Mouse (Mus musculus) myocyte (in vitro differentiated cells): Measurements from ENCODE around the gene Srsf9. TPM values are rescaled to one million over a fixed set of nuclear protein-coding genes. Genes with fewer than 3 reads are reported as not detected.

Experiments
- H3K27me3 ChIP-seq: one replicate; pipeline ENCODE4 v1.6.1; 2011; ENCODE audit not compliant: control insufficient read depth, insufficient read depth, insufficient read length
- H3K36me3 ChIP-seq: one replicate; pipeline ENCODE4 v1.6.1; 2011; ENCODE audit not compliant: control insufficient read depth, insufficient read depth
- H3K4me2 ChIP-seq: one replicate; pipeline ENCODE4 v1.6.1; 2011; ENCODE audit warnings: low read depth, control low read depth
- H3K4me3 ChIP-seq: one replicate; pipeline ENCODE4 v1.5.1; 2011; ENCODE audit warnings: mild to moderate bottlenecking, control low read depth, moderate library complexity
- H3K79me2 ChIP-seq: one replicate; pipeline ENCODE4 v1.6.1; 2011; ENCODE audit not compliant: control insufficient read depth, insufficient read depth
- H3ac ChIP-seq: one replicate; pipeline ENCODE4 v1.6.1; 2011; ENCODE audit not compliant: control insufficient read depth, insufficient read length
- CEBPB ChIP-seq: IDR thresholded peaks from 2 replicates; pipeline ENCODE4 v1.6.1; 2011; ENCODE audit warnings: mild to moderate bottlenecking, moderate library complexity; ENCODE audit not compliant: poor library complexity, insufficient read depth, severe bottlenecking
- E2F4 ChIP-seq: IDR thresholded peaks from one replicate; pipeline ENCODE4 v1.6.1; 2011; ENCODE audit warnings: mild to moderate bottlenecking, control low read depth, moderate library complexity; ENCODE audit not compliant: insufficient read depth
- MAX ChIP-seq: IDR thresholded peaks from one replicate; pipeline ENCODE4 v1.6.1; 2011; ENCODE audit warnings: low read depth, mild to moderate bottlenecking, control low read depth
- MYOD1 ChIP-seq, 3 experiments: IDR thresholded peaks; one replicate each; pipeline ENCODE4 v1.6.1; 2011; ENCODE audit warnings: control low read depth in 2 of 3, low read depth in 2 of 3, mild to moderate bottlenecking in 2 of 3, moderate library complexity in 1 of 3; ENCODE audit not compliant: insufficient read length in 2 of 3, control insufficient read depth in 1 of 3
- MYOG ChIP-seq, 3 experiments: IDR thresholded peaks; one replicate each; pipeline ENCODE4 v1.6.1; 2011; ENCODE audit warnings: control low read depth in 2 of 3, low read depth in 2 of 3, mild to moderate bottlenecking in 2 of 3; ENCODE audit not compliant: insufficient read length in 2 of 3, control insufficient read depth in 1 of 3, insufficient read depth in 1 of 3
- POLR2A ChIP-seq: IDR thresholded peaks from one replicate; pipeline ENCODE4 v1.6.1; 2011; ENCODE audit warnings: low read depth, mild to moderate bottlenecking, control low read depth, moderate library complexity; ENCODE audit not compliant: insufficient read length
- POLR2AphosphoS2 ChIP-seq: IDR thresholded peaks from one replicate; pipeline ENCODE4 v1.6.1; 2011; ENCODE audit warnings: low read depth, control low read depth; ENCODE audit not compliant: insufficient read length
- REST ChIP-seq: IDR thresholded peaks from one replicate; pipeline ENCODE4 v1.6.1; 2011; ENCODE audit warnings: mild to moderate bottlenecking, control low read depth, moderate library complexity; ENCODE audit not compliant: insufficient read depth, insufficient read length
- SRF ChIP-seq: IDR thresholded peaks from one replicate; pipeline ENCODE4 v1.6.1; 2011; ENCODE audit warnings: low read depth; ENCODE audit not compliant: control insufficient read depth, insufficient read length
- TCF12 ChIP-seq: IDR thresholded peaks from one replicate; pipeline ENCODE4 v1.6.1; 2011; ENCODE audit warnings: mild to moderate bottlenecking, control low read depth; ENCODE audit not compliant: poor library complexity, insufficient read depth, severe bottlenecking
- TCF3 ChIP-seq: IDR thresholded peaks from one replicate; pipeline ENCODE4 v1.6.1; 2011; ENCODE audit warnings: low read depth, control low read depth; ENCODE audit not compliant: insufficient read length
- USF1 ChIP-seq: IDR thresholded peaks from one replicate; pipeline ENCODE4 v1.6.1; 2011; ENCODE audit warnings: low read depth, mild to moderate bottlenecking, control low read depth, moderate library complexity
- polyA plus RNA-seq: library from polyadenylated mRNA; unstranded; fragments of >200 nt; fragmentation: generic; extraction: Trizol; gene quantifications from one replicate; pipeline ENCODE4 v1.2.1, GENCODE M21; 2012; ENCODE audit warnings: missing spikeins

The Srsf9 gene
- polyA plus RNA-seq = 52.0 TPM

DNA sequence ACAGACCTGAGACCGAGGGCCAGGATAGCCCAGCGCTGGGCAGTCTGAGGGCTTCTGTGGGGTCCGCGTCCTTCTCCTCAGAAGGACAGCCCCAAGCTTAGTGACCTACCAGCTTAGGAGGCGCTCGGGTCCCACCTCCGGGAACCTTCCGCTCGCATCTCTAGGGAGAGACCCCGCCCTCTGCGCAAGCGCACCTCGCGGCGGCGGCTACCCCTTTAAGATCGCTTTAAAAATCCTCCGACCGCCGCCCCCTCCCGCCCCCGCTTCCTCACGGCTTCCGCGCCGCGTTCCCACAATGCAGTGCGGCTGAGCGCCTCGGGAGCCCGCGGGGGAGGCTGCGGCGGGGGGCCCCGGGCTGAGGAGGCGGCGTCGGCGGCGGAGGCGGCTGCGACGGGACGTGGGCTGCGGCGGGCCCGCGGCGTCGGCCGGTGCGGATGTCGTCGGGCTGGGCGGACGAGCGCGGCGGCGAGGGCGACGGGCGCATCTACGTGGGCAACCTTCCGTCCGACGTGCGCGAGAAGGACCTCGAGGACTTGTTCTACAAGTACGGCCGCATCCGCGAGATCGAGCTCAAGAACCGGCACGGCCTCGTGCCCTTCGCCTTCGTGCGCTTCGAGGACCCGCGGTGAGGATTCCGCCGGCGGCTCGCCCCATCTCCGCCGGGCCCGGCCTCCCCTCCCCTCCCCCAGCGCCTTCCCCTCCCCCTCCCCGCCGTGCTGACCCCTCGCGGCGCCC is at the start of gene Srsf9:
Gene Srsf9 (plus strand): TSS at position 303 of the 735 bp plus-strand sequence.
- H3K36me3 ChIP-seq = peaks cover 7% of the 10 kb centered on the region
- H3K4me3 ChIP-seq = peak within 1 kb of the TSS; percentile 86
- no peaks in the 10 kb centered on the region for H3K27me3 ChIP-seq
- TF ChIP-seq CEBPB (no peak), POLR2A (peak; percentile 84), SRF (no peak), POLR2AphosphoS2 (peak; percentile 69), TCF3 (peak; percentile 17)
- peak within 1 kb of the TSS; percentile 93 for H3ac ChIP-seq
- peak within 1 kb of the TSS; percentile 92 for H3K4me2 ChIP-seq
- H3K79me2 ChIP-seq = peaks cover 40% of the 10 kb centered on the region

GRCm38 (mm10) chr5:115278053-115278452 is 48.9 kb upstream of the Srsf9 start:
- Histone ChIP-seq H3ac (no peak overlapping the region), H3K79me2 (peaks cover 21% of the 10 kb centered on the region), H3K36me3 (no peaks in the 10 kb centered on the region), H3K4me2 (no peak overlapping the region), H3K4me3 (no peak overlapping the region), H3K27me3 (no peaks in the 10 kb centered on the region)
- TF ChIP-seq CEBPB (no peak), REST (no peak), MYOD1 (IDR thresholded peaks at IDR 0.05; ENCODE audit: control insufficient read depth in 1 of 3, insufficient read length in 2 of 3, low read depth in 2 of 3) (no peak), POLR2AphosphoS2 (no peak), MAX (no peak), SRF (no peak), E2F4 (no peak), USF1 (no peak), MYOG (IDR thresholded peaks at IDR 0.05; ENCODE audit: control insufficient read depth in 1 of 3, insufficient read depth in 1 of 3, insufficient read length in 2 of 3, low read depth in 2 of 3) (no peak), TCF12 (no peak), POLR2A (no peak), TCF3 (no peak)

GRCm38 (mm10) chr5:115278785-115279184 is 48.2 kb upstream of the Srsf9 start:
- H3K27me3 ChIP-seq = no peaks in the 10 kb centered on the region
- H3K36me3 ChIP-seq = peaks cover 5% of the 10 kb centered on the region
- no peak overlapping the region for H3ac ChIP-seq
- TF ChIP-seq USF1 = no peak
- TF ChIP-seq MAX = no peak
- TF ChIP-seq MYOG (IDR thresholded peaks at IDR 0.05; ENCODE audit: control insufficient read depth in 1 of 3, insufficient read depth in 1 of 3, insufficient read length in 2 of 3, low read depth in 2 of 3) = no peak
- TF ChIP-seq E2F4 = no peak
- TF ChIP-seq MYOD1 (IDR thresholded peaks at IDR 0.05; ENCODE audit: control insufficient read depth in 1 of 3, insufficient read length in 2 of 3, low read depth in 2 of 3) = no peak
- no peak for TF ChIP-seq SRF
- no peak for TF ChIP-seq TCF3
- no peak for TF ChIP-seq POLR2A
- TF ChIP-seq TCF12 = no peak
- no peak for TF ChIP-seq CEBPB
- TF ChIP-seq POLR2AphosphoS2 = no peak
- TF ChIP-seq REST = no peak
- peak overlapping the region; percentile 86 for H3K4me3 ChIP-seq
- peaks cover 21% of the 10 kb centered on the region for H3K79me2 ChIP-seq
- no peak overlapping the region for H3K4me2 ChIP-seq

GRCm38 (mm10) chr5:115279226-115280049 is 47.5 kb upstream of the Srsf9 start, which contains the start of gene Coq5:
Gene Coq5 (plus strand): TSS chr5:115279666.
- H3K36me3 ChIP-seq = peaks cover 5% of the 10 kb centered on the region
- no peaks in the 10 kb centered on the region for H3K27me3 ChIP-seq
- peak within 1 kb of the TSS; percentile 86 for H3K4me3 ChIP-seq
- H3K79me2 ChIP-seq = peaks cover 21% of the 10 kb centered on the region
- peak within 1 kb of the TSS; percentile 53 for H3ac ChIP-seq
- TF ChIP-seq MYOD1 (IDR thresholded peaks at IDR 0.05; ENCODE audit: control insufficient read depth in 1 of 3, insufficient read length in 2 of 3, low read depth in 2 of 3) = peak in 1 of 3 experiments; percentile 63
- no peak for TF ChIP-seq REST
- TF ChIP-seq MAX = no peak
- TF ChIP-seq POLR2AphosphoS2 = peak; percentile 83
- TF ChIP-seq E2F4 = no peak
- TF ChIP-seq CEBPB = peak; percentile 57; the same call in 1 of the 2 replicates
- peak; percentile 92 for TF ChIP-seq POLR2A
- TF ChIP-seq MYOG (IDR thresholded peaks at IDR 0.05; ENCODE audit: control insufficient read depth in 1 of 3, insufficient read depth in 1 of 3, insufficient read length in 2 of 3, low read depth in 2 of 3) = peak in 1 of 3 experiments; percentile 7
- TF ChIP-seq SRF = no peak
- no peak for TF ChIP-seq TCF12
- no peak for TF ChIP-seq TCF3
- no peak for TF ChIP-seq USF1
- H3K4me2 ChIP-seq = peak within 1 kb of the TSS; percentile 99
